ENCODE assay signal across 8 mouse cellular contexts in genomic region chr2:35728633-35729032, GRCm38 (mm10).
DNase-seq lines count a peak whose midpoint lies in the region; ATAC-seq and TF ChIP-seq lines count a peak whose summit lies in the region.

No protein-coding gene starts in this region.

- H3K4me2 ChIP-seq in forebrain, embryonic 15.5 days (replicated peaks) = no peak overlapping the region
- H3K4me2 ChIP-seq in midbrain, embryonic 14.5 days (ENCODE audit: low read length) = no peak overlapping the region

- no peak for ATAC-seq in forebrain, embryonic 15.5 days (replicated peaks)
- ATAC-seq in midbrain, embryonic 14.5 days (ENCODE audit: low FRiP score, low TSS enrichment) = no peak

- H3K27me3 ChIP-seq in forebrain, embryonic 15.5 days = no peaks in the 10 kb centered on the region
- H3K27me3 ChIP-seq in midbrain, embryonic 14.5 days (ENCODE audit: control insufficient read depth, insufficient read depth, low read length) = no peaks in the 10 kb centered on the region

- H3K4me1 ChIP-seq in forebrain, embryonic 15.5 days = peaks cover 32% of the 10 kb centered on the region
- H3K4me1 ChIP-seq in midbrain, embryonic 14.5 days (ENCODE audit: control insufficient read depth, insufficient read depth, low read length) = no peaks in the 10 kb centered on the region

- TF ChIP-seq CTCF in layer of hippocampus, adult 2 months (conservative IDR thresholded peaks at IDR 0.05) = no peak

- H3K4me3 ChIP-seq in layer of hippocampus, adult 2 months = no peak overlapping the region
- H3K4me3 ChIP-seq in forebrain, embryonic 15.5 days = no peak overlapping the region
- H3K4me3 ChIP-seq in midbrain, embryonic 14.5 days (replicated peaks; ENCODE audit: low read depth, low read length) = no peak overlapping the region

- peak overlapping the region; percentile 62; the same call in 1 of the 2 replicates for H3K27ac ChIP-seq in layer of hippocampus, adult 2 months
- peak overlapping the region; percentile 58 for H3K27ac ChIP-seq in forebrain, embryonic 15.5 days (replicated peaks)
- H3K27ac ChIP-seq in midbrain, embryonic 14.5 days (replicated peaks; ENCODE audit: low read depth, low read length) = peak overlapping the region; percentile 61; the same call in 1 of the 2 replicates

- no peaks in the 10 kb centered on the region for H3K9me3 ChIP-seq in forebrain, embryonic 15.5 days
- no peaks in the 10 kb centered on the region for H3K9me3 ChIP-seq in midbrain, embryonic 14.5 days (ENCODE audit: control insufficient read depth, low read length)

- peak; percentile 17 for DNase-seq in adrenal gland, adult 2 months
- DNase-seq in adrenal gland, adult 18-20 months (ENCODE audit: low spot score in 2 of 2) = no peak
- no peak for DNase-seq in layer of hippocampus, adult 2 months (ENCODE audit: low spot score in 2 of 2)
- DNase-seq in layer of hippocampus, postnatal 14 days (ENCODE audit: low spot score in 2 of 2) = no peak
- no peak for DNase-seq in midbrain, embryonic 14.5 days
- DNase-seq in layer of hippocampus, postnatal 36 days = no peak
- no peak for DNase-seq in spleen, adult 18-20 months

- H3K9ac ChIP-seq in forebrain, embryonic 15.5 days (replicated peaks) = 0 out of 2 replicates have a peak overlapping the region, but pooled peaks have one; percentile 7
- H3K9ac ChIP-seq in midbrain, embryonic 14.5 days (replicated peaks; ENCODE audit: low read length) = no peak overlapping the region

- WGBS in forebrain, embryonic 15.5 days = 37% methylated on average over 5 of the region's 5 CpGs
- 66% methylated on average over 5 of the region's 5 CpGs for WGBS in midbrain, embryonic 14.5 days

- H3K36me3 ChIP-seq in forebrain, embryonic 15.5 days = peaks cover 29% of the 10 kb centered on the region
- peaks cover 50% of the 10 kb centered on the region for H3K36me3 ChIP-seq in midbrain, embryonic 14.5 days (ENCODE audit: control insufficient read depth, insufficient read depth, low read length)
